Mouse (Mus musculus): ENCODE data around the gene Myh11.

Myh11 gene

DNA sequence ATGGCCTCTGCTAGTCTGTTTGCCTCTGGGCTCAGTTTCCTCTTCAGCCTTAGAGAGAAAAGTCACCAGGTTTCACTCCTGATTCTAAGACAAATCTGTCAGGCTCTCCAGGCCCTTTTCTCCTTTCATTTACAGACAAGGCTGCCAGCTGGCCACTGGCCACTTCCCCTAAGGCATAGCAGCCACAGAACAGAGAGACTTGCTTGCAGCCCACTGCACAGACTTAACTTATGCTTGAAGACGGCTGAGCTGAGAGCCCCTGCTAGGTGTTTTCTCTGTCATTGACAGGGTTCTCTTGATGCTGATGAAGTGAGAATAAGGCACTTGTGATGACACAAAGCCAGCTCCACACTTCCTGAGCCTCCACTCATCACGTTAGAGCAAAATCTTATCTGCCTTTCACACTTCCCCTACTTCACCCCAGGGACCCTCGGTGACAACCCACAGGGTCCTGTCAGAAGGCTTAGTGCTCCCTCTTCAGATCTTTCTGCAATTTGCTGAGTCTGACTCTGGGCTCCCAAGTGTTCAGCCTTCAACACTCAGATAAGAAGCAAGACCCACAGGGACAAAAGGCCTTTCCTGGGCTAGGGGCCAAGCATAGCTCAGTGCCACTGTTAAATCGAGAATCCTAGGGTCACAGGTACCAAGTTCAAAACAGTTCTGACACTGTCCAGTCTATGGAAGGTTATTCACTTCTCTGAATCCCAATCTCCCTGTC is 25.8 kb downstream of the Myh11 start:
- DNase-seq (ENCODE audit: low spot score in 2 of 2) = no peak

DNA sequence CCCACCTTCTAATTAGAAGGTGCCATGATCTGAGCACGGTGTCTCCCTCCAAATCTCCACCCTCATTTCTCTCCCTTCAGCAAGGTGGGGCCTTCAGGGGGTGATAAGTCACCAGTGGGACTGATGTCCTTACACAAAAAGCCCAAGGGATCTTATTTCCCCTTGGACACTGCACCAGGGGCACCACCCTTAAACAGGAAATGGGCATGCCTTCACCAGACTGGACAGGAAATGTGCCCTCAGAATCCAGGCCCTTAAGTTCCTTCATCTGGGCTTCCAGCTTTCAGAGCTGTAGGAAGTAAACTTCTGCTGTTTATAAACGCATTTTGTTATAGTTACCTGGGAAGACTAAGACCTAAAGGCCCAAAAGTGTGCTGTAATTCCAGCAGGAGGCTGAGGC is 26.7 kb downstream of the Myh11 start:
- no peak for DNase-seq (ENCODE audit: low spot score in 2 of 2)

DNA sequence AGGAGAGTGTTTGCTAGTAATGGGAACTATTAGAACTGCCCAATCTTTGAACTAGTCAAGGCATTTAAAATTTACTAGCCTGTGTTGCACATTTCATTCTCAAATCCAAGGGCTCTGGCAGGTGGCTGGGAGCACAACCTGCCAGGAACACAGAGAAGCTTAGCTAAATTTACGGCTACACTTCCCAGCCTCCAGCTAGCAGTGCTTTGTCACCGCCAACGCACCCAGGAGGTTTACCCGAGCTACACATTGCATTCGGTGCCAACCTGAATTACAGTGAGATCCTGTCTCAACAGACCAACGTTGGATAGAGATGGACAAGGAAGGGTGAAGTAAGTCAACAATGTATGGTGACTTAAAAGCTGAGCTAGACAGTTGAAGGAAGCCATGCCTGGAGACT is 27.9 kb downstream of the Myh11 start:
- DNase-seq (ENCODE audit: low spot score in 2 of 2) = no peak

- DNase-seq (ENCODE audit: low spot score in 2 of 2) = no peak
These were observed 28.8 kb downstream of the Myh11 start for GRCm38 (mm10) chr16:14262410-14262809.

DNA sequence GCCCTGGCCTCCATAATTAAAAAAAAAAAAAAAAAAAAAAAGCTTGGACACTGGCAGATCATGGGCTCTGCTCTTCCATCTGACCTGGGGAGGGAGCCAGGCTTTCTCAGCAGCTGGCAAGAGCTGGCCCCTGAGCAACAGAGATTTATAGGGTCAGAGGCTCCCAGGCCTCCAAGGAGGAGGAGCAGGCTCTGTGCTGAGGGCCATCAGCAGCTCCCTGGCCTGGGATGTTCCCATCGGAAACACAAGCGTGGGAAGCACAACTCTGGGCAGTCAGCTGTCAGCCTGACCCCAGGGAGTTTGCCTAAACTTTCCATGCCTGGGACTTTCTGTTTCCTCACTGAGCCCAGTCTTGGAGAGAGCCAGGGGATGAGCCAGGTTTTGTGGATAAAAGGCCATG is 32.3 kb downstream of the Myh11 start:
- DNase-seq (ENCODE audit: low spot score in 2 of 2) = no peak

GRCm38 (mm10) chr16:14253586-14253985 is 37.6 kb downstream of the Myh11 start:
- DNase-seq (ENCODE audit: low spot score in 2 of 2) = no peak

GRCm38 (mm10) chr16:14252877-14253276 is 38.3 kb downstream of the Myh11 start:
- no peak for DNase-seq (ENCODE audit: low spot score in 2 of 2)

DNA sequence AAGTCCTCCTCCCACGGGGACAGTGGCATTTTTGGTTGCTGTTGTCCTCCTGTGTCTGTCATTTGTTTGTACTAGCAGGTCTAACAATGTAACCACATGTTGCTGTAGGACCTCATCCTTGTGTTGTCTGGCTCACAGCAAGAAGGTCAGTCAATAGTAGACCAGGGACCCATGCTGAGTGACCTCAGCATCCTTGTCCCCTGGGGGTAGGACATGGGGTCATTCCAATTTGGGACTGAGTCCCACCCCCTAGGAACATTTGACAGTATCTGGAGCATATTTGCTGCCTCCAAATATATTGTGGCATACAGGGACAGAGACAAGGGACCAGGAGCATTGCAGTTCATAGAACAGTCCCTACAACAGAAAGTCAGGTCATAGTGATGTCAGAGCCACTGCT is 41.3 kb downstream of the Myh11 start:
- DNase-seq (ENCODE audit: low spot score in 2 of 2) = no peak

DNA sequence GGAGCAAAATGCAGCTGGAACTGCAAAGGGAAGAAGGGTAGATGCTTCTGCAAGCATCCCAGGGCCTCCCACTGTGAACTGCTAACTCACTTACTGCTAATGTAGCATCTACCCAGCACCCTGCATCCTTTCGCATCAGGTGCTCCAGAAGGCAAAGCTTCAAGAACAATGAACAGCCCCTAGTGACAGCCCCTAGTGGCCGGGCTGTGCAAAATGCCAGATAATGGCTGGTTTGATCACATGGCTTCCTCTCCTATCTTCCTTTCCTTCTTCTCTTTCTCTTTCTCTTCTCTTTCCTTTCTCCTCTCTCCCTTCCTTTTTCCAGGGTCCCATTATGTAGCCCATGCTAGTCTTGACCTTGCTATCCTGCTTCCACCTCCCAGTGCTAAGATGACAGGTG is 48.6 kb downstream of the Myh11 start:
- DNase-seq (ENCODE audit: low spot score in 2 of 2) = no peak

- DNase-seq (ENCODE audit: low spot score in 2 of 2) = no peak
These were observed 49.1 kb downstream of the Myh11 start for GRCm38 (mm10) chr16:14242059-14242458.

- peak; percentile 55 to 65 for DNase-seq (ENCODE audit: low spot score in 2 of 2)
These were observed 54.0 kb downstream of the Myh11 start for GRCm38 (mm10) chr16:14237100-14237723.

DNA sequence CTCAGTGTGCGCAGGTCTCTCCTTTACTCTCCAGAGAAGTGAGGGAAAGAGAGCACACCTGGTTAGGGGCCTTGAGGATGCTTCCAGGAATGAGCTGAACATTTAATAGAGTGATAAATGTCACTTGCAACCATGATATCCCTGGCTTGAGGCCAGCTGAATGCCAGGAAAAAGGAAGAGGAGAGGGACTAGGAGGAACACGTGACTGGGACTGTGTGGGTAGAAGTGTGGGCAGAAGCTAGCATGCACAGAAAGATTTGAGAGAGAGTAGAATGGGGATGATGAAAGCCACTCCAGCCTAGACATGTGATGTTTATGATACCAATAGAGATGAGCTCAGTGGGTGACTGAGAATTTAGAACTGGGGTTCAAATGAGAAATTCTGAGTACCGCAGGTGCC is 76.0 kb downstream of the Myh11 start:
- no peak for DNase-seq (ENCODE audit: low spot score in 2 of 2)

GRCm38 (mm10) chr16:14198798-14199197 is 92.4 kb downstream of the Myh11 start:
- DNase-seq (ENCODE audit: low spot score in 2 of 2) = no peak

GRCm38 (mm10) chr16:14195427-14195826 is 95.7 kb downstream of the Myh11 start:
- DNase-seq (ENCODE audit: low spot score in 2 of 2) = peak in 1 of 2 experiments; percentile 40

DNA sequence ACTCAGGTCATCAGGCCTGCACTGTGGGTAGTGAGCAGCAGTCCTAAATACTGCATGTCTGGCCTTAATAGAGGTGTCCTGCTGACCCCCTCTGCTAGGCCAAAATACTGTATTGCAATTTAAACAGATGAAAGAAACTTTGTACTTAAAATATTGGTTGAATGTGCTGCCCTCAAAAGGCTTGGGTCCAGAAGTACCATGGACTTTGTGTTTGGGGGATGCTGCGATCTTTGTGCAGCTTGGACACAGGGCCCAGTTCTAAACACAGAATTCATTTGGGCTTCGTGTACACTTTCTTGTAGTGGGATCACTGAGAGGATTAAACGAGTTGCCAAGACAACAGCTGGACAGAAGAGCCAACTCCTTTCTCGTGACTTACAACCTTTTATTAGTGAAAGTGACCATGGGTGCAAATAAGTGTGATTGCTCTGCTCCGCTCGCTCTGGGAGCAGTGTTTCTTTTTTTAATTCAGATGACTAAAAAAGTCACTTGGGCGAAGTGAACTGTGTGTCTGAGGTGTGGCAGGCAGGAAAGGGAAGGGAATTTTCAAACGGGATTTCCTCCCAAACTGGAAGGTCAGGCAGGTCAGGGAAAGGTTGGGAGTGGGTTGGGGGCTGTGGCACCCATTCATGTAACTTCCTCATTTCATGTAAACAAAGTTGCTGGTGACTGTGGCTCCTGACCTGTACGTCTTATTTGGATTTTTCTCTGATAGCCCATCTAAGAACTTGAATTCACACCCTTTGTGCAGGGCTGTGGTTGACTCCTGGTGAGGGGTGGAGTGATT is 96.8 kb downstream of the Myh11 start:
- no peak for DNase-seq (ENCODE audit: low spot score in 2 of 2)

GRCm38 (mm10) chr16:14185516-14185915 is 105.7 kb downstream of the Myh11 start:
- DNase-seq (ENCODE audit: low spot score in 2 of 2) = peak in 1 of 2 experiments; percentile 25

DNA sequence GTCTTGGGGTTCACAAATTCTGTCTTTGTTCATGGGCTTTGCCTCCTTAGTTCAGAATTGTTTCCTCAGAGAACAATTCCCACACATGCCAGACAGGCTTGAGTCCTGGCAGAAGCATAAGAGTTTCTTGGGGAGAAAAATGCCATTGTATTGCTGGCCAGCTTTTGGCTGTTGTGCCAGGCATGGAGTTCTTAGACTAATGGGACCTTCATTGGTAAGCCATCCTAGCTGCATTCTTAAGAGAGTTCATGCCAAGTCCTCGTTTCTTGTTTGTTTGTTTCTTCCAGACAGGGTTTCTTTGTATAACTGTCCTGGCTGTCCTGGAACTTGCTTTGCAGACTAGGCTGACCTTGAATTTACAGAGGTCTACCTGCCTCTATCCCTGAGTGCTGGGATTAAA is 107.3 kb downstream of the Myh11 start:
- peak in 1 of 2 experiments; percentile 21 for DNase-seq (ENCODE audit: low spot score in 2 of 2)

DNA sequence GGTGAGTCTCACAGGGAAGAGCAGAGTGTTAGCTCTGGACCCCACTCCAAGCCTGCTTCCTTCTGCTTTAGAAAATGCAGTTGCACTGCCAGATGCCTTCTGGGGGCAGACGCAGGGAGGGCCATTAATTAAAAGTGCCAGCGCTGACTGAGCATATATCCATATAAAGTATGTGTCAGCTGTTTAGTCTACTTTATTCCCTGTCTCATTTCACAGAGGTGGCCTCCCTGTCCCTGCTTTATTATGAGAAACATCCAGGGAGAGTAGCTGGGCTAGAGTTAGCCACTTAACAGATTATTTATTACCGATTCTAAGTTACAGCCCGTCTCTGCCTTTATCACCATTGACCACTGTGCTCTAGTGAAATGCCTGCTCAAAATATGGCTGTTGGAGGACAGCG is 108.8 kb downstream of the Myh11 start:
- DNase-seq (ENCODE audit: low spot score in 2 of 2) = no peak

- no peak for DNase-seq (ENCODE audit: low spot score in 2 of 2)
These were observed 110.9 kb downstream of the Myh11 start for GRCm38 (mm10) chr16:14180163-14180733.

- no peak for DNase-seq (ENCODE audit: low spot score in 2 of 2)
These were observed 113.1 kb downstream of the Myh11 start for GRCm38 (mm10) chr16:14178041-14178440.

DNA sequence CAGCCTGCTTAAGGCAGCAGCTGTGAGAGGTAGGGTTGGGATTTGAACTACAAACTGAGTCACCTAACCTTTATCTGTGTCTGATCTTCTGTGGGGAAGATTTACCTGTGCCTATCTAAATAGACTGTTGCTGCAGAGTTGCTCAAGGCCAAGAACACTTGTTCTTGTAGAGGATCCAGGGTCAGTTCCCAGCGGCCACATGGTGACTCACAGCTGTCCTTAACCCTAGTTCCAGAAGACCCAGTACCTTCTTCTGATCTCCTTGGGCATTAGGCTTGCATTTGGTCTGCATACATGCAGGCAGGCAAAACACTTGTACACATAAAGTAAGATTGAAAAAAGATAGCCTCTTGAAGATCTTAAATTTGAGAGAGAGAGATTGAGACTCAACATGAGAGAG is 121.5 kb downstream of the Myh11 start:
- no peak for DNase-seq (ENCODE audit: low spot score in 2 of 2)

GRCm38 (mm10) chr16:14166490-14166889 is 124.7 kb downstream of the Myh11 start:
- no peak for DNase-seq (ENCODE audit: low spot score in 2 of 2)

Data from frontal cortex, postnatal 10 days (tissue).